Mouse (Mus musculus): ENCODE measurements around the gene Hnrnpa0. TPM values are rescaled to one million over a fixed set of nuclear protein-coding genes. Genes with fewer than 3 reads are reported as not detected.

The Hnrnpa0 gene
- polyA plus RNA-seq (2015; fragmentation: Nextera tagmentation; extraction: Ambion mirVana), result 21.1 and 24.6 TPM in 2 replicates

- Histone ChIP-seq H3K9me3 (ENCODE audit: control insufficient read depth, low read length) (no peaks in the 10 kb centered on the region), H3K36me3 (ENCODE audit: control insufficient read depth, insufficient read depth, low read length) (no peaks in the 10 kb centered on the region), H3K27ac (replicated peaks) (peak within 1 kb of the TSS; percentile 99), H3K4me3 (ENCODE audit: low read depth, low read length) (peak within 1 kb of the TSS; percentile 91), H3K9ac (ENCODE audit: low read length) (peak within 1 kb of the TSS; percentile 99), H3K4me2 (replicated peaks; ENCODE audit: low read depth) (peak within 1 kb of the TSS; percentile 81), H3K27me3 (ENCODE audit: control insufficient read depth, insufficient read depth, low read length) (no peaks in the 10 kb centered on the region), H3K4me1 (replicated peaks; ENCODE audit: control insufficient read depth, insufficient read depth) (no peaks in the 10 kb centered on the region; the same call in 1 of the 2 replicates)
- TF ChIP-seq EP300 (optimal IDR thresholded peaks at IDR 0.05) (no peak), CTCF (IDR thresholded peaks at IDR 0.05; ENCODE audit: low read depth) (no peak)
- WGBS, result 0% methylated on average over 16 of the region's 62 CpGs
- peak; percentile 93 for ATAC-seq (ENCODE audit: low FRiP score, low TSS enrichment)
- DNase-seq (ENCODE audit: low spot score), result peak; percentile 96
Measured at GRCm38 (mm10) chr13:58128396-58128767, at the start of gene Hnrnpa0. Gene Hnrnpa0 (minus strand): TSS chr13:58128556.

GRCm38 (mm10) chr13:58177511-58178208, 49.3 kb upstream of the Hnrnpa0 start:
- no peak for TF ChIP-seq EP300 (optimal IDR thresholded peaks at IDR 0.05)
- no peak for TF ChIP-seq CTCF (IDR thresholded peaks at IDR 0.05; ENCODE audit: low read depth)

GRCm38 (mm10) chr13:58176105-58176504, 47.7 kb upstream of the Hnrnpa0 start:
- no peak for TF ChIP-seq EP300 (optimal IDR thresholded peaks at IDR 0.05)
- no peak for TF ChIP-seq CTCF (IDR thresholded peaks at IDR 0.05; ENCODE audit: low read depth)
- DNase-seq (ENCODE audit: low spot score), result peak; percentile 31
- Histone ChIP-seq H3K27ac (replicated peaks) (no peak overlapping the region), H3K27me3 (ENCODE audit: control insufficient read depth, insufficient read depth, low read length) (no peaks in the 10 kb centered on the region), H3K9ac (ENCODE audit: low read length) (no peak overlapping the region), H3K36me3 (ENCODE audit: control insufficient read depth, insufficient read depth, low read length) (peaks cover 15% of the 10 kb centered on the region), H3K9me3 (ENCODE audit: control insufficient read depth, low read length) (no peaks in the 10 kb centered on the region), H3K4me1 (replicated peaks; ENCODE audit: control insufficient read depth, insufficient read depth) (no peaks in the 10 kb centered on the region), H3K4me2 (replicated peaks; ENCODE audit: low read depth) (no peak overlapping the region), H3K4me3 (ENCODE audit: low read depth, low read length) (no peak overlapping the region)
- 57% methylated on average over 3 of the region's 3 CpGs for WGBS
- ATAC-seq (ENCODE audit: low FRiP score, low TSS enrichment), result peak; percentile 88; the same call in 1 of the 2 replicates

More at GRCm38 (mm10) chr13:58177511-58178208, 49.3 kb upstream of the Hnrnpa0 start:
- Histone ChIP-seq H3K9me3 (ENCODE audit: control insufficient read depth, low read length) (no peaks in the 10 kb centered on the region), H3K27me3 (ENCODE audit: control insufficient read depth, insufficient read depth, low read length) (no peaks in the 10 kb centered on the region), H3K4me2 (replicated peaks; ENCODE audit: low read depth) (no peak overlapping the region), H3K4me1 (replicated peaks; ENCODE audit: control insufficient read depth, insufficient read depth) (no peaks in the 10 kb centered on the region), H3K36me3 (ENCODE audit: control insufficient read depth, insufficient read depth, low read length) (peaks cover 15% of the 10 kb centered on the region), H3K27ac (replicated peaks) (no peak overlapping the region), H3K4me3 (ENCODE audit: low read depth, low read length) (no peak overlapping the region), H3K9ac (ENCODE audit: low read length) (no peak overlapping the region)
- ATAC-seq (ENCODE audit: low FRiP score, low TSS enrichment), result no peak
- no peak for DNase-seq (ENCODE audit: low spot score)
- 90% methylated on average over 9 of the region's 9 CpGs for WGBS

GRCm38 (mm10) chr13:58168119-58168518, 39.8 kb upstream of the Hnrnpa0 start:
- Histone ChIP-seq H3K9ac (ENCODE audit: low read length) (no peak overlapping the region), H3K36me3 (ENCODE audit: control insufficient read depth, insufficient read depth, low read length) (peaks cover 2% of the 10 kb centered on the region; the same call in 1 of the 2 replicates), H3K4me3 (ENCODE audit: low read depth, low read length) (no peak overlapping the region), H3K4me2 (replicated peaks; ENCODE audit: low read depth) (no peak overlapping the region), H3K4me1 (replicated peaks; ENCODE audit: control insufficient read depth, insufficient read depth) (no peaks in the 10 kb centered on the region), H3K9me3 (ENCODE audit: control insufficient read depth, low read length) (no peaks in the 10 kb centered on the region), H3K27ac (replicated peaks) (no peak overlapping the region), H3K27me3 (ENCODE audit: control insufficient read depth, insufficient read depth, low read length) (no peaks in the 10 kb centered on the region)
- no peak for TF ChIP-seq CTCF (IDR thresholded peaks at IDR 0.05; ENCODE audit: low read depth)
- TF ChIP-seq EP300 (optimal IDR thresholded peaks at IDR 0.05), result no peak
- no peak for ATAC-seq (ENCODE audit: low FRiP score, low TSS enrichment)
- no peak for DNase-seq (ENCODE audit: low spot score)

GRCm38 (mm10) chr13:58163343-58163742, 35.0 kb upstream of the Hnrnpa0 start:
- Histone ChIP-seq H3K4me3 (ENCODE audit: low read depth, low read length) (no peak overlapping the region), H3K27ac (replicated peaks) (no peak overlapping the region), H3K9ac (ENCODE audit: low read length) (no peak overlapping the region), H3K27me3 (ENCODE audit: control insufficient read depth, insufficient read depth, low read length) (no peaks in the 10 kb centered on the region), H3K4me1 (replicated peaks; ENCODE audit: control insufficient read depth, insufficient read depth) (no peaks in the 10 kb centered on the region), H3K4me2 (replicated peaks; ENCODE audit: low read depth) (no peak overlapping the region), H3K9me3 (ENCODE audit: control insufficient read depth, low read length) (no peaks in the 10 kb centered on the region), H3K36me3 (ENCODE audit: control insufficient read depth, insufficient read depth, low read length) (peaks cover 14% of the 10 kb centered on the region)
- WGBS, result 97% methylated on average over 12 of the region's 12 CpGs
- TF ChIP-seq CTCF (IDR thresholded peaks at IDR 0.05; ENCODE audit: low read depth) (no peak), EP300 (optimal IDR thresholded peaks at IDR 0.05) (no peak)
- DNase-seq (ENCODE audit: low spot score), result no peak
- ATAC-seq (ENCODE audit: low FRiP score, low TSS enrichment), result no peak

GRCm38 (mm10) chr13:58160761-58161160, 32.4 kb upstream of the Hnrnpa0 start:
- Histone ChIP-seq H3K27ac (replicated peaks) (no peak overlapping the region), H3K27me3 (ENCODE audit: control insufficient read depth, insufficient read depth, low read length) (no peaks in the 10 kb centered on the region), H3K9ac (ENCODE audit: low read length) (no peak overlapping the region), H3K4me3 (ENCODE audit: low read depth, low read length) (no peak overlapping the region), H3K4me2 (replicated peaks; ENCODE audit: low read depth) (no peak overlapping the region), H3K4me1 (replicated peaks; ENCODE audit: control insufficient read depth, insufficient read depth) (no peaks in the 10 kb centered on the region), H3K9me3 (ENCODE audit: control insufficient read depth, low read length) (no peaks in the 10 kb centered on the region), H3K36me3 (ENCODE audit: control insufficient read depth, insufficient read depth, low read length) (peaks cover 14% of the 10 kb centered on the region)
- 95% methylated on average over 15 of the region's 15 CpGs for WGBS
- DNase-seq (ENCODE audit: low spot score), result no peak
- ATAC-seq (ENCODE audit: low FRiP score, low TSS enrichment), result no peak
- TF ChIP-seq CTCF (IDR thresholded peaks at IDR 0.05; ENCODE audit: low read depth) (no peak), EP300 (optimal IDR thresholded peaks at IDR 0.05) (no peak)

All from stomach, postnatal 0 days (tissue).